ENCODE assay signal across 27 mouse cellular contexts in genomic region chr13:44983635-44984401, GRCm38 (mm10). TPM values are rescaled to one million over a fixed set of nuclear protein-coding genes. Genes with fewer than 3 reads are reported as not detected.
DNase-seq lines count a peak whose midpoint lies in the region; ATAC-seq and TF ChIP-seq lines count a peak whose summit lies in the region.
"Had no signal": no experiment of that assay in that cellular context is flagged by ENCODE, and none has a peak within 500 bp of the region (broad histone marks: within the 10 kb centered on the region; RNA-seq: fewer than 3 reads in every experiment).

No protein-coding gene starts in this region.

- no peak overlapping the region for H3K9ac ChIP-seq in hindbrain, embryonic 16.5 days (ENCODE audit: low read depth, low read length)
- H3K9ac ChIP-seq: embryonic facial prominence, embryonic 12.5 days; embryonic facial prominence, embryonic 15.5 days; forebrain, embryonic 12.5 days; forebrain, embryonic 15.5 days; heart, embryonic 12.5 days; heart, embryonic 15.5 days; hindbrain, embryonic 13.5 days; intestine, embryonic 15.5 days had no signal

- WGBS in hindbrain, embryonic 16.5 days, result 90% methylated on average over 5 of the region's 5 CpGs

- H3K36me3 ChIP-seq in C2C12 (ENCODE audit: control insufficient read depth, insufficient read depth), result peaks cover 61% of the 10 kb centered on the region
- H3K36me3 ChIP-seq in myocyte (ENCODE audit: control insufficient read depth, insufficient read depth), result peaks cover 24% of the 10 kb centered on the region
- H3K36me3 ChIP-seq in hindbrain, embryonic 16.5 days (ENCODE audit: control insufficient read depth, insufficient read depth, low read length), result no peaks in the 10 kb centered on the region
- H3K36me3 ChIP-seq: forebrain, embryonic 15.5 days; intestine, embryonic 15.5 days had no signal

- H3K4me3 ChIP-seq in C2C12 (ENCODE audit: insufficient read depth, poor library complexity, severe bottlenecking) (no peak overlapping the region), myocyte (no peak overlapping the region)
- no peak overlapping the region for H3K4me3 ChIP-seq in hindbrain, embryonic 16.5 days (ENCODE audit: low read length)
- H3K4me3 ChIP-seq: embryonic facial prominence, embryonic 12.5 days; embryonic facial prominence, embryonic 15.5 days; forebrain, embryonic 12.5 days; forebrain, embryonic 15.5 days; heart, embryonic 12.5 days; heart, embryonic 15.5 days; hindbrain, embryonic 10.5 days; hindbrain, embryonic 13.5 days; intestine, embryonic 15.5 days had no signal

- no peaks in the 10 kb centered on the region for H3K4me1 ChIP-seq in hindbrain, embryonic 16.5 days (ENCODE audit: control insufficient read depth, insufficient read depth, low read depth, low read length)
- H3K4me1 ChIP-seq: embryonic facial prominence, embryonic 15.5 days; heart, embryonic 12.5 days; hindbrain, embryonic 10.5 days; hindbrain, embryonic 13.5 days; intestine, embryonic 15.5 days had no signal

- H3K79me3 ChIP-seq in C2C12 (ENCODE audit: low read depth), result peaks cover 9% of the 10 kb centered on the region

- no peak for TF ChIP-seq POLR2A in myocyte (IDR thresholded peaks at IDR 0.05; ENCODE audit: insufficient read length, low read depth)

- H3K27me3 ChIP-seq in C2C12 (ENCODE audit: control insufficient read depth, insufficient read depth, insufficient read length) (no peaks in the 10 kb centered on the region), myocyte (ENCODE audit: control insufficient read depth, insufficient read depth, insufficient read length) (no peaks in the 10 kb centered on the region)
- H3K27me3 ChIP-seq in hindbrain, embryonic 16.5 days (replicated peaks; ENCODE audit: control insufficient read depth, insufficient read depth, low read length), result no peaks in the 10 kb centered on the region
- H3K27me3 ChIP-seq: embryonic facial prominence, embryonic 12.5 days; embryonic facial prominence, embryonic 15.5 days; forebrain, embryonic 12.5 days; forebrain, embryonic 15.5 days; heart, embryonic 12.5 days; heart, embryonic 15.5 days; hindbrain, embryonic 13.5 days; intestine, embryonic 15.5 days had no signal

- peak; percentile 33 for DNase-seq in CD4-positive, CD25-positive, alpha-beta regulatory T cell, adult 2 months (ENCODE audit: low read depth, low spot score)
- DNase-seq in left cerebral cortex, adult 8-10 months (ENCODE audit: low spot score in 2 of 2), result no peak
- DNase-seq: adrenal gland, adult 2 months; adrenal gland, postnatal 14 days; cerebellum, adult 11 months; cerebellum, adult 2 months; cerebellum, adult 9-11 months; cerebellum, postnatal 25 days; gastrocnemius, postnatal 10 days; gastrocnemius, postnatal 36 days; heart, postnatal 10 days; heart, postnatal 36 days; kidney, adult 11 months had no signal

- no peaks in the 10 kb centered on the region for H3K9me3 ChIP-seq in hindbrain, embryonic 16.5 days (ENCODE audit: control insufficient read depth, low read length)
- H3K9me3 ChIP-seq: embryonic facial prominence, embryonic 12.5 days; embryonic facial prominence, embryonic 15.5 days; forebrain, embryonic 12.5 days; forebrain, embryonic 15.5 days; heart, embryonic 12.5 days; heart, embryonic 15.5 days; hindbrain, embryonic 10.5 days; hindbrain, embryonic 13.5 days; intestine, embryonic 15.5 days had no signal

- peak; percentile 70 for ATAC-seq in activated CD4-positive, CD25-positive, alpha-beta regulatory T cell, adult 4 months
- ATAC-seq in hindbrain, embryonic 16.5 days, result no peak
- ATAC-seq: forebrain, embryonic 15.5 days; hindbrain, postnatal 0 days; intestine, embryonic 15.5 days had no signal

- TF ChIP-seq CTCF in C2C12 (IDR thresholded peaks at IDR 0.05; ENCODE audit: control insufficient read depth, insufficient read depth, insufficient read length), result no peak

- H3ac ChIP-seq in C2C12 (ENCODE audit: control insufficient read depth, insufficient read length, low read depth) (no peak overlapping the region), myocyte (ENCODE audit: control insufficient read depth, insufficient read length) (no peak overlapping the region)

- no peak overlapping the region for H3K4me2 ChIP-seq in myocyte (ENCODE audit: low read depth)
- H3K4me2 ChIP-seq in hindbrain, embryonic 16.5 days (ENCODE audit: low read length), result no peak overlapping the region
- H3K4me2 ChIP-seq: embryonic facial prominence, embryonic 12.5 days; embryonic facial prominence, embryonic 15.5 days; forebrain, embryonic 12.5 days; forebrain, embryonic 15.5 days; heart, embryonic 12.5 days; heart, embryonic 15.5 days; hindbrain, embryonic 13.5 days; intestine, embryonic 15.5 days had no signal

- H3K79me2 ChIP-seq in C2C12 (ENCODE audit: control insufficient read depth, insufficient read depth) (peaks cover 12% of the 10 kb centered on the region), myocyte (ENCODE audit: control insufficient read depth, insufficient read depth) (peaks cover 6% of the 10 kb centered on the region)

- no peak overlapping the region for H3K27ac ChIP-seq in hindbrain, embryonic 16.5 days (ENCODE audit: low read depth, low read length)
- H3K27ac ChIP-seq: embryonic facial prominence, embryonic 12.5 days; embryonic facial prominence, embryonic 15.5 days; forebrain, embryonic 12.5 days; forebrain, embryonic 15.5 days; heart, embryonic 15.5 days; hindbrain, embryonic 10.5 days; hindbrain, embryonic 13.5 days; hindbrain, postnatal 0 days; intestine, embryonic 15.5 days had no signal

TF ChIP-seq in C2C12, 6 proteins besides CTCF, POLR2A, EP300 and RAD21:
- TF ChIP-seq CEBPB (IDR thresholded peaks at IDR 0.05; ENCODE audit: low read depth) (peak; percentile 5), MYOD1 (IDR thresholded peaks at IDR 0.05; ENCODE audit: control insufficient read depth, insufficient read length, low read depth) (no peak)

TF ChIP-seq in myocyte, 11 proteins besides CTCF, POLR2A, EP300 and RAD21:
- TF ChIP-seq E2F4 (IDR thresholded peaks at IDR 0.05; ENCODE audit: insufficient read depth) (no peak), SRF (IDR thresholded peaks at IDR 0.05; ENCODE audit: control insufficient read depth, insufficient read length, low read depth) (no peak), CEBPB (IDR thresholded peaks at IDR 0.05; ENCODE audit: insufficient read depth, poor library complexity, severe bottlenecking) (peak; percentile 33; the same call in 1 of the 2 replicates), MYOG (IDR thresholded peaks at IDR 0.05; ENCODE audit: control insufficient read depth in 1 of 3, insufficient read depth in 1 of 3, insufficient read length in 2 of 3, low read depth in 2 of 3) (no peak), MAX (IDR thresholded peaks at IDR 0.05; ENCODE audit: low read depth) (no peak), REST (IDR thresholded peaks at IDR 0.05; ENCODE audit: insufficient read depth, insufficient read length) (no peak), MYOD1 (IDR thresholded peaks at IDR 0.05; ENCODE audit: control insufficient read depth in 1 of 3, insufficient read length in 2 of 3, low read depth in 2 of 3) (no peak)

RNA-seq across cellular contexts. Expression of gene Dtnbp1, which starts 18.1 kb away (rescaled TPM):
- polyA plus RNA-seq in C2C12 (2012; fragmentation: generic; extraction: Trizol), result 97.8 TPM
- 10 to 100 TPM; 11.2 to 12.6 TPM for polyA plus RNA-seq in activated CD4-positive, CD25-positive, alpha-beta regulatory T cell, adult 4 months (2017; shearing (Covaris generic))
- 99.1 TPM for polyA plus RNA-seq in myocyte (2012; fragmentation: generic; extraction: Trizol)
- 128 and 133 TPM in 2 replicates for polyA plus RNA-seq in hindbrain, embryonic 16.5 days (2015; fragmentation: Nextera tagmentation; extraction: Ambion mirVana)
- total RNA-seq in left cerebral cortex, adult 8-10 months (2022), result 10 to 100 TPM; 77.5 to 93.8 (median 81.3) TPM
